Mouse (Mus musculus) layer of hippocampus, adult 8-10 months (tissue): ENCODE measurements around the gene Gm17359. TPM values are rescaled to one million over a fixed set of nuclear protein-coding genes. Genes with fewer than 3 reads are reported as not detected.
A peak's percentile ranks its signal among the peaks of the same experiment; 100 is the strongest.

Source experiments
- DNase-seq, 2 experiments: peaks; one replicate each; pipeline ENCODE4 v3.0.0; 2022; ENCODE audit warnings: low spot score in 2 of 2
- total RNA-seq, 4 experiments: library from RNA; stranded (reverse); gene quantifications; 2 replicates each; pipeline ENCODE4 v1.2.4; 2022

The Gm17359 gene
- total RNA-seq, 4 experiments from 2014 or later: not detected

DNA sequence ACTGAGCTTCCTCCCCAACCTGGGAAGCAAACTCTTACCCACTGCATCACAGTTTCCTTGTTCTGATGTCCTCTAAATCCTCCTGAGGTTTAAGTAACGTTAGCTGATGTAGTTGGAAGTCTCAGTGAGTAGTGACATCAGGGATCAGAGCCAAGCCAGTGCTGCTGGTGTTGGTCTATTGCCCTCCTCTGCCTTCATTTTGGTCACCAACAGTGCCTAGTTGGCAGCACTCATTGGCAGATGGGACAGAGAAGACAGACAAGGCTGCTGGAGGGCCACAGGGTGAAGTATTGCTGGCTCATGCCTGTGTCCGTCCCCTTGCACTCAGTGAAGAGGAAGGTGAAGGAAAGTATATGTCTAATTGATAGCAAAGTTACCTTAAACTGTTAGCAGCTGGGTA is 139.5 kb downstream of the Gm17359 start:
- DNase-seq: no peak

- no peak for DNase-seq
Observed at GRCm38 (mm10) chr3:79478400-79478799, 141.9 kb downstream of the Gm17359 start.

DNA sequence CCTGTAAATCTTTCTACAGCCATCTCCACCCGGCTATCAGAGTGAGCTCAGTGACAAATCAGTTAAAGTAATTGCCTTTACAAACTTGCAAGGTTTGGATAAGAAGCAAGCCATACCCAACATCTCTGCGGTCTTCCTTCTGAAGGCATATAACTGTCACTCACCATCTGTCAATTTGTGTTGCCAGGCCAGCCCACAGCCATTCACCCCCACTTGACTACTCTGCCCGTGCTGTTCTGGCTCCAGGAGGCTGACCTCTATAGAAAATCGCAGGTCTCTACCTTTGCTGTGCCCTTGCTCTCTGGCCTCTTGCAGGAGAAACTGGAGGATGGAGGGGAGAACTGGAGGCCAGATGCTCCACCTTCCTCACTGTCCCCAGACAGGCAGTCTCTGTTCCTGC is 142.4 kb downstream of the Gm17359 start:
- DNase-seq: no peak

DNA sequence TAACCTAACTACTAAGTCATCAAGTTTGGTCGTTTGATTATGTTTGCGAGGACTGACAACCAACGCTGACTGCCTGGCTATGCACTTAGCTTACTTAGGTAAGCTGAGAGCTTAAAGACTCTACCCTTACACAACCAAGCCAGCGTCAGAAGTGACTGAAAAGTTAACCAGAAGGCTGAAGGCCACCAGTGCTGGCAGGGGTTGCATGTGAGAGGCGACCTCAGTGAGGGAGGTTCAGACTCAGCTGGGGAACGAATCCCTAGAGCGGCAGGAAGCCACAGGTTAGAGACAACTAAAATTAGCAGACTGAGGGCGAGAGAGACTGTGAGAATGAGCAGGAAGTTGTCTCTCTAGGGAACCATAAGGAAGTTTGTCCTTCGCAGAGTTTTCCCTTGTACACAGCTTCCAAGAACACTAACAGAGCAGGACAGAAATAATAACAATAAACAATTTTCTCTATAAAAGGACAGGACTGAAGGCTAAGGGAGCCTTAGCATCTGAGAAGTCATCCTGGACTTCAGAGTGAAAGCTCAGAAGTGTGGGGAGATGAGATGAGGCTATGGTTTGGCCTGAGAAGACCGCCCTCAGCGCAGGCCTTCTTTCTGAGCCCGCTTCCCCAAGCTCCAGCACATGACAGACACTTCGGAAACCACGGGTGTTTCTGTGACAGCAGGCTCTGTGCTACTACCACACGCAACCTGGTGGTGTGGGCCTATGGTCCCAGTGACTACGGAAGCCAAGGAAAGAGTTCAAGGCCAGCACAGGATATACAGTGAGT is 148.0 kb downstream of the Gm17359 start:
- no peak for DNase-seq

DNA sequence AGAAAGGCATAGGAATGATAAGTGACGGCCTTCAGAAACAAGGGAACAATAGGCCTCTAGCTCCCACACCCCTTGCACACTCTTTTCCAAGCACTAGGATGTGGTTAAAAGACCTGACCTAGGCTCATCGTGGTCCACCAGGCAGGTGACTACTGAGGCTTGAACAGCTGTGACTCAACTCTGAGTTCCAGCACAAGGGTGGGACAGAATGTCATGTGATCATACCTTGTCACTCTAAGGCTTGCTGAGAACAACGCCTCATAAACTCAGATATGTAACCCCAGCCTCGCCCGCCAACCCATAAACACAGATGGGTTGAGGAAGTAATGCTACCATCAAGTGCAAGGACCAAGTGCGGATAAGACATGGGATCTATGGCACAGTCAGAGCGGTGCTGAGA is 151.6 kb downstream of the Gm17359 start:
- no peak for DNase-seq

DNA sequence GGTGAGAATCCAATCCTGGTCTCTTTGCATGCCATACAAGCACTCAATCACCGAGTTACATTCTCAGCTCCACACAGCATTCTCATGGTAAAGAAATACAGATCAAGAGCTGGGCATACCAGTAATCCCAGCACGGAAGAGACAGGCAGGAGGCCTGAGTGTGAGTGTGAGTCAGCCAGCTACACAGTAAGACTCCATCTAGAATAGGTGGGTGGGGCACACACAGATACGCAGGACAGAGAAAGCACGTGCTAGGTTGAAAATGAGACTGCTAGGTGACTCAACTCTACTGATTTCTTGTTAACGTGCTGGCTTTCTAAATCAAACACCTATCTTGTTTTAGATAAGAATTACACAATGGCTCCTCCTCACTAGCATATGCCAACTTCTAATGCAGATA is 153.6 kb downstream of the Gm17359 start:
- no peak for DNase-seq

DNA sequence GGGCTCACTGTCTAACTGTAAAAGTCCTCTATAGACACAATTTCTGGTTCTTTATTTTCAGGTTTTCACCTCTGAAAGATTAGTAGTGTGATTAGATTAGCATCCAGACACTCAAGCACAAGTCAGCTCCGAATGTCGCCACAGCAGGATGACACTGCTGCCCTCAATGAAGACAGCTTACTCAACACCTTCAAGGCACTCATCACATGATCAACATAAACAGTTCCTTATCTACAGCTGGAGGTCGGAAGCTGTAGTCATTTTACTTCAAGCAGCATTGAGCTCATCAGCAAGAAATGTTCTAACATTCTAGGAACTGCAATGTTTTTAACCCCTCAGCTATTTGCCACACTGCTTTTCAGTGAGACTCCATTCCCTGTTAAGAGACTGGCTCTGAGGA is 155.2 kb downstream of the Gm17359 start:
- no peak for DNase-seq

- DNase-seq: no peak
Observed at GRCm38 (mm10) chr3:79493064-79493463, 156.6 kb downstream of the Gm17359 start.

GRCm38 (mm10) chr3:79494028-79494427 is 157.6 kb downstream of the Gm17359 start:
- no peak for DNase-seq

GRCm38 (mm10) chr3:79495151-79495550 is 158.7 kb downstream of the Gm17359 start:
- DNase-seq: peak in 1 of 2 experiments; percentile 49

DNA sequence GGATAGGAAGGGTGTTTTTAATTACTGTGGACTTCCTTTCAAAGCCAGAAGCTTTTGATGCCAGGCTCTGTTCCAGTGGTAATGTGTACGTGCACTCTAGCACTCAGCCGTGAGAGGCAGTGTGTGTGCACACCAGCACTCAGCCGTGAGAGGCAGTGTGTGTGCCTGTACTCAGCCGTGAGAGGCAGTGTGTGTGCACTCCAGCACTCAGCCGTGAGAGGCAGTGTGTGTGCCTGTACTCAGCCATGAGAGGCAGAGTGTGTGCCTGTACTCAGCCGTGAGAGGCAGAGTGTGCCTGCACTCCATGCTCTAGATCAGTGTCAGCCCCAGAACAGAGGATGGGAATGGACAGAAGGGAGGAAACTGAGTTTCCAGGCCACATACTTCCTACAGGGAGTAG is 160.2 kb downstream of the Gm17359 start:
- DNase-seq: no peak

DNA sequence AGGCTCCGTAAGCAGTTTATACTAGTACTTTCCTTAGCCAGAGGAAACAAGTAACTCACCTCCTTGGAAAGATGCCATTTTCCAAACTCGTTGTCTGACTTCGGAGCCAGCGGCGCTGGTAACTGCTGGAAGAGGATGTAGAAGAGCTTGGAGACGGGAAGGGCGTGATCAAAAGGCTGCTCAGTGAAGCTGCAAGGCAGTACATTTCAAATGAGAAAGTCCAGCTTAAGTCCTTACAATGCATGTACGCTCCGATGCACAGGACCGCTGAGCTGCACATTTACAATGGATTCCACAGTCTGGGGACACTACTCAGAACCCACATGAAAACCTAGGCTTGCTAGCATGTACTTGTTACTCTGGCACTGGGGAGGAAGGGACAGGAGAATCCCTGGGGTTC is 163.8 kb downstream of the Gm17359 start:
- no peak for DNase-seq

DNA sequence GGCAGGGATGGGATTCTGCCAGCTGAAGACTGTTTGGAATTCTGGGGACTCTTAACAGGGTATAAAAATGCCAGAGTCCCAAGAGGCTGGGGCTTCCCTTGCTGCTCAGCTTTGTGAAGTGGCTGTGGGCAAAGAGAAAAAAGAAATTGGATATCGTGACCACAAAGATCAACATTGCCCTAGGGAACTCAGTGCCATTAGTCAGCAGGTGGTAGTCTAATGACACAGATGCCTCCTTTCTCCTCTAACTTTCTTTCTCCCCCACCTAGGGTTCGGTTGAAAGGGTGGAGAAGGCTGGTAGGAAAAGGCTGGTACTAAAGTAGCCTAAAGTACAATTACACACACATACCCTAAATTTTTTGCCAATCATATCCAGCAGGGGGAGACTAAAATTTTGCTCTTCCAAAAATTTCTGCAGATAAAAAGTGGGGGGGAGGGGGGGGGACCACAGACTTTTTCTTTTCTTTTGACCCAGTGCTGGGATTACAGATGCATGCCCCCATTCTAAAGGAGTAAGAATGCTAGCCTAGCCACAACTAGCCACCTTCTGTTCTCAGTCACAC is 164.8 kb downstream of the Gm17359 start:
- DNase-seq: no peak

Other genes starting within 250 kb of the Gm17359 start
- 100 to 1,000 TPM; 140 to 179 (median 158) TPM for gene Rapgef2, start 50.1 kb upstream of the Gm17359 start, total RNA-seq
- 10 to 100 TPM; 20.8 to 31.5 (median 27.1) TPM for gene Fnip2, start 231.1 kb downstream of the Gm17359 start, total RNA-seq